Mouse (Mus musculus) yolk sac, embryonic 10.5 days (tissue): ENCODE results near the gene Myh3.

Experiments
- DNase-seq: peaks from one replicate; pipeline ENCODE4 v3.0.0-alpha.2; 2017; ENCODE audit warnings: low spot score

Myh3 gene

GRCm38 (mm10) chr11:67144559-67145265 lies 66.6 kb downstream of the Myh3 start:
- no peak for DNase-seq

- no peak for DNase-seq
Observed at GRCm38 (mm10) chr11:67145482-67146408, 67.6 kb downstream of the Myh3 start.

- no peak for DNase-seq
Observed at GRCm38 (mm10) chr11:67146409-67147282, 68.5 kb downstream of the Myh3 start.

- DNase-seq: no peak
Observed at GRCm38 (mm10) chr11:67147283-67147921, 69.3 kb downstream of the Myh3 start.

- DNase-seq: no peak
Observed at GRCm38 (mm10) chr11:67148286-67149012, 70.3 kb downstream of the Myh3 start.

- DNase-seq: no peak
Observed at GRCm38 (mm10) chr11:67150237-67150636, 72.1 kb downstream of the Myh3 start.

- no peak for DNase-seq
Observed at GRCm38 (mm10) chr11:67151159-67151558, 73.1 kb downstream of the Myh3 start.
